Mouse (Mus musculus) intestine, embryonic 16.5 days (tissue): ENCODE data around the gene Pdlim1. TPM values are rescaled to one million over a fixed set of nuclear protein-coding genes. Genes with fewer than 3 reads are reported as not detected.

Source experiments
- ATAC-seq: fragments of 200-750 bp; cut with Nextera tagmentation; 2 replicates; pipeline ENCODE4 v1.8.0; 2017; ENCODE audit warnings: moderate TSS enrichment, moderate library complexity
- H3K27ac ChIP-seq: fragments of 300-500 bp; sonication (generic); 2 replicates; pipeline ENCODE4 v1.5.1; 2014; ENCODE audit warnings: mild to moderate bottlenecking, low read length
- H3K27me3 ChIP-seq: fragments of 300-500 bp; sonication (generic); replicated peaks from 2 replicates; pipeline ENCODE4 v1.6.1; 2014; ENCODE audit warnings: low read length, control low read depth, mixed read lengths; ENCODE audit not compliant: control insufficient read depth, insufficient read depth
- H3K36me3 ChIP-seq: fragments of 300-500 bp; sonication (generic); 2 replicates; pipeline ENCODE4 v1.6.1; 2014; ENCODE audit warnings: low read length, control low read depth; ENCODE audit not compliant: control insufficient read depth, insufficient read depth
- H3K4me1 ChIP-seq: fragments of 300-500 bp; sonication (generic); 2 replicates; pipeline ENCODE4 v1.6.1; 2014; ENCODE audit warnings: low read length, control low read depth, mixed read lengths; ENCODE audit not compliant: control insufficient read depth, insufficient read depth
- H3K4me2 ChIP-seq: fragments of 300-500 bp; sonication (generic); 2 replicates; pipeline ENCODE4 v1.6.1; 2014; ENCODE audit warnings: low read depth, low read length, control low read depth
- H3K4me3 ChIP-seq: fragments of 300-500 bp; sonication (generic); 2 replicates; pipeline ENCODE4 v1.5.1; 2014; ENCODE audit warnings: mild to moderate bottlenecking, low read length
- H3K9ac ChIP-seq: fragments of 300-500 bp; sonication (generic); 2 replicates; pipeline ENCODE4 v1.6.1; 2014; ENCODE audit warnings: low read depth, low read length
- H3K9me3 ChIP-seq: fragments of 300-500 bp; sonication (generic); 2 replicates; pipeline ENCODE4 v1.6.1; 2016; ENCODE audit warnings: low read length, control low read depth; ENCODE audit not compliant: control insufficient read depth
- WGBS: fragments of 180-500 bp; shearing (Covaris S2); extraction: QIAGEN DNeasy Blood & Tissue Kit; methylation state at CpG from one replicate; pipeline ENCODE4 v1.1.7; 2014; 5-methylcytosine and 5-hydroxymethylcytosine counted together
- polyA plus RNA-seq: library from polyadenylated mRNA; unstranded; fragments of >200 nt; fragmentation: Nextera tagmentation; extraction: Ambion mirVana; gene quantifications from 2 replicates; pipeline ENCODE4 v1.2.1, GENCODE M21; 2015

Gene Pdlim1
- polyA plus RNA-seq, 1 experiment from 2014 or later = 222 TPM

DNA sequence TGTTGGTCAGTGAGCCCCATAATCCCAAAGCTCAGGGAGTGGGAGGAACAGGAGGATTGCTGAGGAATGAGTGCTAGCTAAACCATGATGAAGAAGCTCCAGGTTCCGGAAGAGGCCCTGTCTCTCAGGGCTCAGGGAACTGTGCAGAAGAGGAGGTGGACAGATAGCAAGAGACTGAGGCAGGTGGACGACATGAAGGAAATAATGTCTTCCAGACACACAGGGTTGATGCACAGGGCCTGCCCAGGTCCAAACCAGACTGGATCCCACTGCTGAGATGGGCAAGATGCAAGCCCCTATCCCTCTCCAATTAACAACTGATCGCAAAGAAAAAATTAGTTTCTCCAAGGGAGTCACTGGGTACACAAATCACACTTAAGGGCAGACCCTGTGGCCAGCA lies 16.9 kb downstream of the Pdlim1 start:
- Histone ChIP-seq H3K9ac (no peak overlapping the region), H3K27ac (no peak overlapping the region), H3K36me3 (no peaks in the 10 kb centered on the region), H3K9me3 (no peaks in the 10 kb centered on the region), H3K4me3 (no peak overlapping the region), H3K27me3 (no peaks in the 10 kb centered on the region), H3K4me1 (peaks cover 12% of the 10 kb centered on the region), H3K4me2 (no peak overlapping the region)
- WGBS = 91% methylated on average over 3 of the region's 3 CpGs
- ATAC-seq = no peak

DNA sequence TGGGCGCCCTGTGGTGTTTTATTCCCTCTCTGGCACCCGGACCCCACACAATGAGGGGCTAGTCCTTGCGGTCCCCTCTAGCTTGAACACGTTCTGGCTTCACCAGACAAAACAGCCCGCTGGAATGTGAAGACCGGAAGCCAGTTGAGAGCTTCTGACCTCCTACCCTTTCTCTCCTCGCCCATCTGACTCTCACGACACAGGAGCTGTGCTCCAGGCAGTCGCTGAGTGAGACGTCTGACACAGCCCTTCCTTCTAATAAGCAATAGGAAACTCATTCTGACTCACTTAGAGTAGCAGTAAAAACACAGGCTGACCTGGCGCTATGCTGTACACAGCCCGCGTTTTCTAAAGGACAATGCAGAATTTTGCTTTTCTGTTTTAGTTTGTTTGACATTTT lies 17.9 kb downstream of the Pdlim1 start:
- Histone ChIP-seq H3K4me3 (no peak overlapping the region), H3K36me3 (no peaks in the 10 kb centered on the region), H3K4me2 (no peak overlapping the region), H3K4me1 (peaks cover 12% of the 10 kb centered on the region), H3K9me3 (no peaks in the 10 kb centered on the region), H3K27me3 (no peaks in the 10 kb centered on the region), H3K9ac (no peak overlapping the region), H3K27ac (no peak overlapping the region)
- 59% methylated on average over 13 of the region's 13 CpGs for WGBS
- ATAC-seq = peak; percentile 55; the same call in 1 of the 2 replicates

DNA sequence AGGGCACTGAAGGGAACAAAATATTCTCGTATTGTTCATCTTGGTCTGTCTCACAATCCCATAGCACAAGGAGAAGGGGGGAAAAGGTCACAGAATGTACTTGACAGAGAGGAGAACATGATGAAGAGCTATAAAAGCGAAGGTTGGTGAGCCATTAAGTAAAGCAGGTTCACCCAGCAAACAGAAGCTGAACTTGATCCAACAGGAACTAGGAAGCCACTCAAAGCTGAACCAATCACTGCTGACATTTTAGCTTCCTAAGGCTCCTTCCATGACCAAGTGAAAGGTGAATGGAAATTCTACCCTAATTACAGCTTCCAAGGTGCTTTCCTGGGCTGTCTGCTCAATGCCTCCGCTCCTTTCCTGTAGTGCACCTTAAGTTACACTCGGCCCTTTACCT lies 20.5 kb downstream of the Pdlim1 start:
- Histone ChIP-seq H3K36me3 (no peaks in the 10 kb centered on the region), H3K4me1 (no peaks in the 10 kb centered on the region), H3K4me2 (no peak overlapping the region), H3K9me3 (no peaks in the 10 kb centered on the region), H3K27ac (no peak overlapping the region), H3K4me3 (no peak overlapping the region), H3K27me3 (no peaks in the 10 kb centered on the region), H3K9ac (no peak overlapping the region)
- no peak for ATAC-seq
- WGBS = 83% methylated on average over 4 of the region's 4 CpGs

DNA sequence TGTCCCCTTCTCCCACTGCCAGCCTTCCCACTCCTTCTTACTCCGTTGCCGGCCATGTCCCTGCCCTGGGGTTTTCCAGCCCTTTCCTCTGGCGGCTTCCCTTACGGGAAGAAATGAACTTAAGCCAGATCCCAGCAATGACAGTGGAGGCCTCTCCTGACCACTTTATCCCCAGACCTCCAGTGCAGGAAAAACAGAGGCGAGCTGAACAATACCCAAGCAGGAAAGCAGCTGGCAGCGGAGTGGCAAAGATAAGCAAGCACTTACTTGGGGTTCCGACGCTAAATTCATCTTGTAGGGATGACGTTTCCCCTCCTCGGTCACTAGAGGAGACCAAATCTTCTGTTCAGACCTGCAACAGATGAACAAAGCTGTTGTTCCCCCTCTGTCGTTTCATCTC lies 22.3 kb downstream of the Pdlim1 start:
- H3K27ac ChIP-seq = no peak overlapping the region
- ATAC-seq = no peak
- no peaks in the 10 kb centered on the region for H3K9me3 ChIP-seq
- no peak overlapping the region for H3K4me3 ChIP-seq
- no peak overlapping the region for H3K4me2 ChIP-seq
- H3K36me3 ChIP-seq = no peaks in the 10 kb centered on the region
- 76% methylated on average over 11 of the region's 11 CpGs for WGBS
- no peaks in the 10 kb centered on the region for H3K4me1 ChIP-seq
- no peaks in the 10 kb centered on the region for H3K27me3 ChIP-seq
- H3K9ac ChIP-seq = no peak overlapping the region

DNA sequence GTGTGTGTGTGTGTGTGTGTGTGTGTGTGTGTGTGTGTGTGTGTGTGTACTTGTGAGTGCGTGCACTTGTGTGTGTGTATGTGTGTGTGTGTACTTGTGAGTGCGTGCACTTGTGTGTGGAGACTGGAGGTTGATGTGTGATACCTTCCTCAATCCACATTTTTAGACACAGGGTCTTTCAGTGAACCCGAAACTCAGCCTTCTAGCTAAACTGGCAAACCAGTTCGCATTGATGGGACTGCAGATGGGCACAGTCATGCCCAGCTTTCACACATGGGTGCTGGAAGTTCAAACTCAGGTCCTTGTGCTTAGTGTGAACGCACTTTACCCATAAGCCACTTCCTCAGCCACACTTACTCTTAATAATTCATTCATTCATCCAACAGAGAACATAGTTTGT lies 23.2 kb downstream of the Pdlim1 start:
- no peak overlapping the region for H3K4me2 ChIP-seq
- ATAC-seq = no peak
- no peaks in the 10 kb centered on the region for H3K4me1 ChIP-seq
- H3K27me3 ChIP-seq = no peaks in the 10 kb centered on the region
- H3K27ac ChIP-seq = no peak overlapping the region
- H3K9ac ChIP-seq = no peak overlapping the region
- H3K4me3 ChIP-seq = no peak overlapping the region
- 93% methylated on average over 5 of the region's 5 CpGs for WGBS
- no peaks in the 10 kb centered on the region for H3K9me3 ChIP-seq
- no peaks in the 10 kb centered on the region for H3K36me3 ChIP-seq

DNA sequence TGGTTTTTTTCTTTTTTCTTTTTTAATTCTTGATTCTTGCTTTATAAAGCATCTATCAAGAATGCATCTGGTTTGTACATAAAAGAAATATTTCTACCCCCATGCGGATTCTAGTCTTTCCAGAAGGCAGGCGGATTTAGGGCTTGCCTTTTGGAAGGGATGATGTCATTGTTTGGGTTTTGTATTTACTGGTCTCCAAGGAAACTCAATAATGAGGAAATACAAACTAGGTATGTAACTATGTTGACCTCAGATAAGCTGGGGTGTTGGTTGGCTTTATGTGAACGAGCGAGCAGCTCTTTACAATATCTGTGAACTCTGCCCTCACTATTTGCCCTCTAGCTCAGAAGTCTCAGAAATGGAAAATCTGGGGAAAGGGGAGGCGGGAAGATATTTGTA lies 24.4 kb downstream of the Pdlim1 start:
- no peak overlapping the region for H3K27ac ChIP-seq
- no peak overlapping the region for H3K4me2 ChIP-seq
- H3K36me3 ChIP-seq = no peaks in the 10 kb centered on the region
- peak; percentile 88 for ATAC-seq
- H3K4me3 ChIP-seq = no peak overlapping the region
- H3K9me3 ChIP-seq = no peaks in the 10 kb centered on the region
- peaks cover under 1% of the 10 kb centered on the region; the same call in 1 of the 2 replicates for H3K4me1 ChIP-seq
- no peaks in the 10 kb centered on the region for H3K27me3 ChIP-seq
- no peak overlapping the region for H3K9ac ChIP-seq
- WGBS = 35% methylated on average over 5 of the region's 5 CpGs

DNA sequence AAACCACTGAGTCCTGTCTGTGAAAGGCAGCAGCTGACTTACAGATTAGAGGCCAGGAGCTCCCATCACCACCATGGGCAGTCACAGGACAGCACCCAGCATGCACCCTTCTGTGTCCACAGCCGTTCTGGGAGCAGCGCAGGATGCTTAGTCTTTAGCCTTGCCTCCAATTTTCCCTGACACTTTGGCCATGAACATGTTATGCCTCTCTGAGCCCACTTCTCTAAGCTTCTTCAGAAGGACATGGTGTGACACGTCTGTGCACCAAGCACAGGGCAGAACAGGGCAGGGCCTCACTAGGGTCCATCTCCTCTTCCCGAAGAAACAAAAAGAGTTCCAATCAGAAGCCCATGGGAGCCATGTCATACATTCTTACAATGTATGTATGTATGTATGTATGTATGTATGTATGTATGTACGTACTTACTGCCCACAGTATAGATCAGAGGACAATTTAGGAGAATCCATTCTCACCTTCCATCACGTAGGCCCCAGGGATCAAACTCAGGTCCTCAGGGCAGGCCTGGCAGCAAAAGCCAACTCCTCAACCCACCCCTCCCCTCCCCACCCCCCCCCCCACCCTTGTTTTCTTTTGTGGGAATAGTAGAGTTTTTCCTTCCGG lies 24.9 kb downstream of the Pdlim1 start:
- Histone ChIP-seq H3K9me3 (no peaks in the 10 kb centered on the region), H3K9ac (no peak overlapping the region), H3K4me3 (no peak overlapping the region), H3K36me3 (no peaks in the 10 kb centered on the region), H3K27ac (peak overlapping the region; percentile 3; the same call in 1 of the 2 replicates), H3K27me3 (no peaks in the 10 kb centered on the region), H3K4me2 (no peak overlapping the region), H3K4me1 (peaks cover 5% of the 10 kb centered on the region; the same call in 1 of the 2 replicates)
- WGBS = 83% methylated on average over 7 of the region's 7 CpGs
- ATAC-seq = peak; percentile 69

DNA sequence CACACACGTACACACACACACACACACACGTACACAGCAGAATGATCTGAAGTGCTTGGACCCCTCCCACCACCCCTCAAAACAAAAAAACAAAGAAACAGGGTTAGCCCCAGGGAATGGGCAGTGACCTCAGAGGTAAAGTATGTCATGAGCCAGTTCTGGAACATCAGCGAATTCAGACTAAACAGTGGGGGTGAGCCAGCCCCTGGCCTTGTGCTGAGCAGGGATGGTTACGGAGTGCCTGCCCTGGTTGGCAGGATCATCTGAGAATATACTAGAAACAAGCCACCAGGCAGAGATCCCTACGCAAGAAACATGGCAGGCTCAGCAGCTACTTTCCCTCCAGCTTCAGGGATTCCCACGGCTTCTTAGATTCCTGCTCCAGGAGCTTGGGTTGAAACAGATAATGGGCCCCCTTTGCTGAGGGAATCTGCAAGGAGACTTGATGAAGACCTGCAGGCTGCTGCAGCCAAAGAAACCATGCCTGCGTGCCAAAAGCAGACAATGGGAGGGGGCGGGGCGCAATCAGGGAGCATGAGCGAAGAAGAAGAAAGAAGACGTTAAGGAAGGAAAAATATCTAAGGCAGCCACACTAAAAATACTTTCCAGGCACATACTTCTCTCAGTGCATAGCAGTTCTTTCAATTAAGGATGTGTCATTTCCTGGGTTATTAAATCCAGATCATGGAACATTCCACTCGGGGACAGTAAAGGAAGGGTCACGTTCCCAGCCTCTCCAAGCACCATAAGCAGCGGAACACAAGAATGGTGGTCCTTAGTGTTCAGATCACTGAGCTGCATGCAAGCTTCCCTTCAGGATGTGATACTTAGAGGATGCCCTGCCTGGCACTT lies 30.6 kb downstream of the Pdlim1 start:
- H3K27ac ChIP-seq = peak overlapping the region; percentile 46; the same call in 1 of the 2 replicates

DNA sequence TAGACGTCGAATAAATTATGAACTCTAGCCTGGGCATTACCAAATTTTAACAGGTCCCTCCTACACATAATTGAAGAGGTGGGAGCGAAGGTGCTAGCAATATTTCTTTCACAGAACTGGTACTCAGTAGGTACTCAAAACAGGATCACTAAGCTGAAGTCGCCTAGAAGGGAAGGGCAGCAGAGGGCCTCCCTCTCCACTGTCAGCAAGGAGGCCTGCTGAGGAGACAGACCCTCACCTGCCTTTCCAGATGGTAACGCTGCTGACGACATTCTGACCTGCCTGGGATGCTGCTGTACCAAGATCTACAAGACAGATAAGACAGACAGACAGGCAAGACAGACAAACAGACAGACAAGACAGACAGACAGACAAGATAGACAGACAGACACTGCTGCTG lies 31.3 kb downstream of the Pdlim1 start:
- no peak for ATAC-seq
- Histone ChIP-seq H3K27ac (no peak overlapping the region; the same call in 1 of the 2 replicates), H3K4me3 (no peak overlapping the region), H3K36me3 (no peaks in the 10 kb centered on the region), H3K9me3 (no peaks in the 10 kb centered on the region), H3K4me2 (no peak overlapping the region), H3K27me3 (no peaks in the 10 kb centered on the region), H3K9ac (no peak overlapping the region), H3K4me1 (peaks cover 12% of the 10 kb centered on the region)
- WGBS = 66% methylated on average over 6 of the region's 6 CpGs

More for the DNA sequence above, 30.6 kb downstream of the Pdlim1 start:
- Histone ChIP-seq H3K36me3 (no peaks in the 10 kb centered on the region), H3K9ac (no peak overlapping the region), H3K27me3 (no peaks in the 10 kb centered on the region), H3K4me3 (no peak overlapping the region), H3K4me1 (peaks cover 12% of the 10 kb centered on the region), H3K9me3 (no peaks in the 10 kb centered on the region), H3K4me2 (no peak overlapping the region)
- ATAC-seq = peak; percentile 59; the same call in 1 of the 2 replicates
- 48% methylated on average over 14 of the region's 14 CpGs for WGBS
